Mouse (Mus musculus) c-Kit-positive CD71-positive TER-119-negative erythroid progenitor cells, embryonic 14.5 days (primary cell): ENCODE measurements around the gene Fbxo42.
"Not testable (repeated sequence)": the region's sequence is repeated elsewhere in the genome, so short reads cannot be mapped to it uniquely, and the experiment has no call there.

Experiments
- DNase-seq: peaks from one replicate; pipeline ENCODE4 v3.0.0-alpha.2; 2013; ENCODE audit warnings: low read depth

Fbxo42 gene

DNA sequence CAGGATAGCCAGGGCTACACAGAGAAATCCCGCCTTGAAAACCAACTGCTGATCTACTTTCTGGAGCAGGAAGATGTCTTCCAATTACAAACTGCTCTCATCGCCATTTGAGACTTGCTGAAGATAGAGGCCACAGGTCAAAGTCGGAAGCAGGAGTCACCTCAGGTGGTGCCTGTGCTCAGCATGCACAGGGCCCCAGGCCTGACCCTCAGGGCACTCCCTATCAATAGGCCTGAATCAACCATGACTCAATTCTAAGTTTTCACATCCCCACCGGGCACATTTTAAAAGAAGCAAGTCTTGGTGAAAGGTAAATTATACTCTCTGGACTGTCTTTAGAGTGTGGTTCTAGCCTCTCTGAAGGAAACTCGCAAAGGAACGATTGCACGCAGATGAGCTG is 11.6 kb upstream of the Fbxo42 start:
- no peak for DNase-seq

DNA sequence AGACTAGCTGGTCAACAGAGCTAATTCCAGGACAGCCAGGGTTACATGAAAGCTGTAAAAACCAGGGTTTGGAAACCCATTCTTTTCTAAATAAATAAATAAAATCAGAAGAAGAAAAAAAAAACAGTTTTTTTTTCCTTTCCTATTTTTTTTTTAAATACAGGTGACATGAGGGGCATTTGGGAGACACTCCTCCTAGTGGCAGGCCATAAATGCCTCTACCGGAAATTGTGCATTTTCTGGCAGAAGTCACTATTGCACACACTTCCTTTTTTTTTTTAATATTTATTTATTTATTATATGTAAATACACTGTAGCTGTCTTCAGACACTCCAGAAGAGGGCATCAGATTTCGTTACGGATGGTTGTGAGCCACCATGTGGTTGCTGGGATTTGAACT is 10.0 kb upstream of the Fbxo42 start:
- DNase-seq: not testable (repeated sequence)

DNA sequence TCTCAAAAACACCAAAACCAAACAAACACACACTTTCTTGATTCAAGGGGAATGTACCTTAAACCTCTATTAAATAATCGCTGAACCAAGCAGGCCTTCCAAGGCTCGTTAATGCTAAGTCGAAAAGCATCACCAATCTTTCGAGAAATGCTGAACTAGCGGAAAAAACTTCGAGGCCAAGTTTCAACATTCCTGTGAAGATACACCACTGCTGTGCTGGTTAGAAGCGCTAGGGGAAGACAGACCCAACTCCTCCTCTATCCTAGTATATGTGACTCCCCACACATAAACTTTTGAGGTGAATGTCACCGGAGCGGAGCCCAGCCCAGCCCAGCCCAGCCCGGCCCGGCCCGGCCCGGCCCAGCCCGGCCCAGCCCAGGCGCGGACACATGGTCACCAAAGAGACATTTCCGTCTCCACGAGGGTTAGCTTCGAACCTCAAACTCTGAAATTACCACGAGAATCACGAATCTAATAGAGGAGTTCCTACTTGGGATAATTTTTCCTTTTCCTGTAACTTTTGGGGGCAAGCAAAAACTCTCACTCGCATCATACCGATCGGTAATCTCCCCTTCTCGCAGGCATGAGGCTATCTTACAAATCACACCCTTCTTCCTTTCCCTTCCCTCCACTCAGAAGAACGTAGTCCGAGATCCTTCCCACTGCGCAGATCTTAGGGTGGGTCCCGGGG is 9.1 kb upstream of the Fbxo42 start:
- DNase-seq: peak; percentile 49

DNA sequence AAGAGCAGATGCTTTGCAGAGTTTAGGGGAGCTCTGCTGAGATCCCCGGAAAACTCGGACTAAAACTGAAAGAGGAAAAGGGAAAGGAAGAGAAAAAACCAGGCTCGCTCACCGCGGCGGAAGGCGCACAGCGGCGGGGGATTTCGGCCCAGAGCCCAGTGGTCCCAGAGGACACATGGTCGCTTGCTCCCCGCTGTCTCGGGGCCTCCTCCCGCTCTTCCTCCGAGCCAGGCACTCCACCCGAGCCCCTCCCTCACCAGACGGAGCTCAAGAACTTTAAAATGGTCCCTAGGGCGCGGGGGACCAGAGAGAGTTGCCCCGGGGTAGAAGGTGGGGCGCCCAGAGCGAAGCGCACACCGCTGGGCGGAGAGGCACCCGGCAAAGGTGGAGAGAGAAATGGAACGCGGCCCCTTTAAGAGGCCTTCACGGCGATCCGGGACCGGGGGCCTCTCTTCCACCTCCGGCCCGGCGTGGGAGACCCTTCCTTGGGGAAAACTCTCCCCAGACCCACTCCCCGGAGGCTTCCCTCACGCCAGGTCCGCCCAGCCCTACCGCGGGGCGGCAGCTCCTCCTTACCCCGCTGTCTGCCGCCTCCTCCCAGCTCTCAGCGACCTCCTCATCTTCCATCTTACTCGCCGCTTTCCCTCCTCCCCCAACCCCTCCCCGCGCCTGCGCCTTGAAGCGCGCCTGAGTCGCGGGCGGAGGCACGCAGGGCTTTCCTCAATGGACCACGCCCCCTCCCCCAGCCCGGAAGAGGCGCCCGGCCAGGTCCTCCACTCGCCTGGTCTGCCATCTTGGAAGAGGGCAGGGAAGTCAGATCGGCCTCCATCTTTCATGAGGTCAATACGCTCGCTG is 8.4 kb upstream of the Fbxo42 start, which contains the start of gene Szrd1:
Gene Szrd1 (minus strand): TSS at position 660 of the 855 bp plus-strand sequence.
- DNase-seq: peak; percentile 99

DNA sequence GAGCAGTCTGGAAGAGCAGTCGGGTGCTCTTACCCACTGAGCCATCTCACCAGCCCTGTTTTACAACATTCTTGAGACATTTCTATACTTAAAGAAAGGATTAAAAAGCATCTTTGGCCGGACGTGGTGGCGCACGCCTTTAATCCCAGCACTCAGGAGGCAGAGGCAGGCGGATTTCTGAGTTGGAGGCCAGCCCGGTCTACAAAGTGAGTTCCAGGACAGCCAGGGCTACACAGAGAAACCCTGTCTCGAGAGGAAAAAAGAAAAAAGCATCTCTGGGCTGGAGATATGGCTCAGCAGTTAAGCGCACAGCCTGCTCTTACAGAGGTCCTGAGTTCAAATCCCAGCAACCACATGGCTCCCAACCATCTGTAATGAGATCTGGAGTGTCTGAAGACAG is 7.4 kb upstream of the Fbxo42 start:
- DNase-seq: not testable (repeated sequence)

DNA sequence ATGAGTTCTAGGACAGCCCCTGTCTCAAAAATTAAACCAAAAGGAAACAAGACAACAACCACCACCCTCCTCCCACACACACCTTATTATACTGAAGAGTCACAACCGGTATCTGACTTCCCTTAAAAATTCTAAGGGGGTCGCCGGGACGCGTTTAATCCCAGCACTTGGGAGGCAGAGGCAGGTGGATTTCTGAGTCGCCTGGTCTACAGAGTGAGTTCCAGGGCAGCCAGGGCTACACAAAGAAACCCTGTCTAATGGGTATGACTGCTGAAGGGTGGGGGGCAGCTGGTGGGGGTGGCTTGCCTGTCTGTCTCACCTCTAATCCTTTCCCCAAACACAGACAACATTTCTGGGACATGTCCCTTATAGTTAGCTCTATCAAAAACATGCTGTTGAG is 6.7 kb upstream of the Fbxo42 start:
- DNase-seq: no peak

DNA sequence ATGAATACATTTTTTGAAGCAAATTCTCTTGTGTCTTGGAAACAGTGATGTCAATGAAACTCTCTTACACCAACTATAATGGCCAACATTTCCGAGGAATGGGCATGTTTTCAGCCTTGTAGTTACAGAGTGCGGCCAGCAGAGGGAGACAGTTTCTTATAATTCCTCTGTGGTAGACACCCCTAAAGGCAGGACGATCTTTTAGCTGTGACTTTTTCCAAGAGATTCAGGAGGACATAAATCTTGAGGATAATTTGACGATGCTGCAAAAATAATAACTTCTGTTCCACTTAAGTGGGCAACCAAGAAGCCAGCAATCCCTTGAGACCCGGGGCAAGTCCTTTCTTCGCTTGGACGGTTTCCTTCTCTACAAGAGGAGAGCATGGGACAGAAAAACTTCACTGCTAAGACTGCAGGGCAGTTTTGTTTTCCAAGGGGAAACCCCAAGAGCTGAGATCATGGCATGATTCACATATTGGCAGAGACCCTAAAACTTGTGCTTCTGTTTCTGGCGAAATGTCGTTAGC is 5.4 kb upstream of the Fbxo42 start:
- DNase-seq: peak; percentile 69

DNA sequence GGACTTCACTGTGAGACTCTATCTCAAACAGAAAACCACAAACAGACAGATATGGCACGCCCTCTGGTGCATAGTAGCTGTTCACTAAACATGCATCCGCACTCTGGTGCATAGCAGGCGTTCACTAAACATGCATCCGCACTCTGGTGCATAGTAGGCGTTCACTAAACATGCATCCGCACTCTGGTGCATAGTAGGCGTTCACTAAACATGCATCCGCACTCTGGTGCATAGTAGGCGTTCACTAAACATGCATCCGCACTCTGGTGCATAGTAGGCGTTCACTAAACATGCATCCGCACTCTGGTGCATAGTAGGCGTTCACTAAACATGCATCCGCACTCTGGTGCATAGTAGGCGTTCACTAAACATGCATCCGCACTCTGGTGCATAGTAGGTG is 2.6 kb upstream of the Fbxo42 start:
- DNase-seq: not testable (repeated sequence)

DNA sequence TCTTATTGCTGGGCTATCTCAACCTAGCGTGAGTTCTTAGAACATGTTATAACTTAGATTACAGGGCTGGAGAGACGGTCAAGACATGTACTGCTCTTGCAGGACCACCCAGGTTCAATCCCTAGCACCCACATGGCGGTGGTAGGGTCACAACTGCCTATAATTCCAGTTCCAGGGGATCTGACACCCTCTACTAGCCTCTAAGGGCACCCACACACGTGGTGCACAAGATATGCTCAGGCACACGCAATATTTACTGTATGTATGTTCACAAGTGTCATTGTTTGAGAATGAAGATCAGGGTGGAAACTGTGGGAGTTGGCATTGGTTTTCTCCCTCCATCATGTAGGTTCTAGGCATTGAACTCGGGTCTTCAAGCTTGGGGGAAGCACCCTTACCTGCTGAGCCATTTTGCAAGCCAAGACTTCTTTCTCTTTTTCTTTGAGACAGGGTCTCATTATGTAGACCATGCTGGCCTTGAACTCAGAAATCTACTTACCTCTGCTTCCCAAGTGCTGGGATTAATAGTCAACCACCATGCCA is 1.2 kb upstream of the Fbxo42 start:
- no peak for DNase-seq

DNA sequence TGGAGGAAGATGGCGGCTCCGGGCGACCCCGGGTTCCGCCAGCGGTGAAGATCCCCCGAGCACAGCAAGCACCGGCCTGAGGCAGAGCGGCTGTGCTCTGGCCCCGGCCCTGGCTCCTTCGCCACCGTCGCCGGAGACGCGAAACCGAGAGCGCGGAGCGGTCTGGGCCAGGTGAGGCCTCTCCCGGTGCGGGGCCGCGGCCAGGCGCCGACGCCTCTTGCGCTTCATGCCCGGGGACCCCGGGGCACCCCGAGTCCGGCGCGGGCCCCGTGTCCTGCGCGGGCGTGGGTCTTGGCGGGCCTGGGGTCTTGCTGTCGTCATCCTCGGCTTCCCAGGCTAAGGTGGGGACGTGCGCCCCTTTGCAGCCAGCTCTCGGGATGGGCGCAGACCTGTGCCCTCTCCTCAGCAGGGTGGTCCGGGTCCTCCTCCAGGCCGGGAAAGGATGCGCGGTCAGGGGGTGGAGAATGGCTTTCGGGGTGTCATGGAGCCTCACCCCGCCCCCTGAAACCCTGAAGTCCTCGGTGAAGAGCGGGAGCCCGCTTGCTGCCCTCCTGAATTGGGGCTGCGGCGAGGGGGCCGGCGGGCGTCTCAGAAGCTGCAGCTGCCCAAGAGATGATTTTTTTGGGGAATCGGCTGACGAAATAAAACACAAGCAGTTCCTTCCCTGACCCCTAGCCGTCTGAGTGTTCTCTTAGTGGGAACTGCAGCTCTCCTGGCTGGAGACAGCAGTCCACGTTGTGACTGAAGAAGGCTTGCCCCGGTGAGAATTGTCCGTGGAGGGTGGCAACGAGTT is 492 bp downstream of the Fbxo42 start:
- DNase-seq: peak; percentile 43

DNA sequence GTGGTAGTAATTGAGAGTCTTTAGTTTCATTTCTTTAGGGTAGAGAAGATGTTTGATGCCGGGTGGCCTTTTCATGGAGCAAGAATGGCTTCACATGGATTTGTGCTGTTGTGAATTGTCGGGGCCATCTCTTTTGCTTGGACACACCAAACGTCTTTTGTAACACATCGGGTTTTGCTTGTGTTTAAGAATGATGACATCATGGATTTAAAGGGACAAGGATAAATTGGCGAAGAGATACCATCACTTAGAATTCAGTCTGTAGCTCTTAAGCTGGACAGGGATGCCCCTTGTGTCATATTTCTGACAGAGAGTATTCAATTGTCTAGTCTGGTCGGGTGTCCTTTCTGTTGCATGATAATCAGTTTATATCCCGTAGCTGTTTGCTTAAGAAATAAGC is 1.4 kb downstream of the Fbxo42 start:
- no peak for DNase-seq

DNA sequence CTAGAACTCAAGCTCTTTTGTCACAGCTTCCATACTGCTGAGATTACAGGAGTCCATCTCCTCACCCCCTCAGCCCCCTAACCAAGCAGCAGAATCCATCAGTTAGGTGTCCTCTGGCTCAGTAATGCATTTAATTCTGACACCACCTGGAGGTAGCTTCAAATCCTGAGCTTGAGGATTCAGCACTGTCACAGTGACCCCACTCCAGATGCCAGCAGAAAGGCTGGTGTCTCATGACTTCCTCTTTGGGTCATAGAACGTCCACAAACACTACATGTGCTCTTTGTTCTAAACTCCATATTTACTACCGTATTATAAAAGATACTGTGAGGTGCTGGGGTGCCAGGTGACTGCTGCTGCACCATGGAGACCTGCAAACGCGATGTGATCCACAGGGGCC is 9.8 kb downstream of the Fbxo42 start:
- no peak for DNase-seq

DNA sequence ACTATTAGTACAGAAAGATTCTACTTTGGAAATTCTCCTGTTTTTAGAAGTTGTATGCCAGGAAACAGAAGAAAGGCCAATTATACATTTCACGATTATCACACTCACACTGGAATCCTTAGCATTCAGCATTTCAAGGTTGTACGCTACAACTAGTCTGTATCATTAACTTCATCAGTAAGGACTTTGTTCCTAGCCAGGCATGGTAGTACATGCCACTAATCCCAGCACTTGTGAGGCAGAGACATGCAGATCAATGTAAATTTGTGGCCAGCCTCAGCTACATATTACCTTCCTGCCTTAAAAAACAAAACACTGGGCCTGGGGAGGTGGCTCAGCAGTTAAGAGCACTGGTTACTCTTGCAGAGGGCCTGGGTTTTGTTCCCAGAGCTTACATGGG is 10.9 kb downstream of the Fbxo42 start:
- DNase-seq: no peak

DNA sequence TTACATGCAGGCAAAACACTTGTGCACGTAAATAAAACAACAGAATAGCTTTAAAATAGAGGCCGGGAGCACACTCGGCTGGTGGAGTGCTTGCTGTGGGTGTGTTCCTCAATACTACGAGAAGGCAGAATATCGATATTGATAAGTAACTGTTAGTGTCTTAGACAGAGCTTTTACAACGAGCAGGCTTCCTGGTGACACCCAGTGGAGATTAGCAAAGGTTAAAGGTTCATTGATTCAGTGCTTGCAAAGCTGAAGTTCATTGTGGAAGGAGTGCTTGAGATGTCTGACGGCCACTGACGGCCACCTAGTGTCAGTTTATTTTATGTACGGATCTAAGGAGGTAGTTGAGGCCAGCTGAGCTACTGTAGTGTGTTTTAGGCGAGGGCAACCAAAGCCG is 11.4 kb downstream of the Fbxo42 start:
- DNase-seq: no peak

DNA sequence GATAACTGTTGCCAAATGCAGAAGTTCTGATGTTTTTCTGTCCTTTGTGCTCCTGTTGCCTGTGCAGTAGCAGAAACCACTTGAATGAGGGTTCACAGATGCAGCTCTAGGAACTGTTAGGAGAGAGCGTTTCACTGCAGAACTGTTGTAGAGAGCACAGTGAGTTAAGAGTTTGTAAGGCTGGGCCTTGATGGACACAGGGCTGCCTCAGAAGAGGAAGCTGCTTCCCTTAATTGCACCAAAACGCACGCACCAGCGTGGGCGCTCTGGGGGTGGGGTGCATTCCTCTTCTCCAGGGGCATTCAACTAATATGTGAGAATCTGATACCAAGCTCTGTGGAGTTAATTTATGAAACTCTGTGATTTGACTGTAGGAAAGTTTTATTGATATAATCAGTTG is 12.0 kb downstream of the Fbxo42 start:
- no peak for DNase-seq

DNA sequence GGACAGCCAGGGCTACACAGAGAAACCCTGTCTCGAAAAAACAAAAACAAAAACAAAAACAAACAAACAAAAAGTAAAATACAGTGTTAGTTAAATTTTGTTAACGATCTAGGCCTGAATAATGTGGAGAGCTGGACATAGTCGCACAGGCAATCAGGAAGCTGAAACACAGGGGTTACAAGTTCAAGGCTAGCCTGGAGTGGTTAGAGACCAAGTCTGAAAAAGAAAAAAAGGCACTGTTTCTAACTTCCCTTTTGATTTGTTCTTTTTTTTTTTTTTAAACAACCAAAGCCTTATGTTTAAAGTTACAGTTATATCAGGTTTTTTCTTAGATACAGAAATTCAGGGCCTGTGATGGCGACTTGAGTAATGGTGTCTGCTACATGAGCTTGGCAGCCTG is 12.5 kb downstream of the Fbxo42 start:
- no peak for DNase-seq

DNA sequence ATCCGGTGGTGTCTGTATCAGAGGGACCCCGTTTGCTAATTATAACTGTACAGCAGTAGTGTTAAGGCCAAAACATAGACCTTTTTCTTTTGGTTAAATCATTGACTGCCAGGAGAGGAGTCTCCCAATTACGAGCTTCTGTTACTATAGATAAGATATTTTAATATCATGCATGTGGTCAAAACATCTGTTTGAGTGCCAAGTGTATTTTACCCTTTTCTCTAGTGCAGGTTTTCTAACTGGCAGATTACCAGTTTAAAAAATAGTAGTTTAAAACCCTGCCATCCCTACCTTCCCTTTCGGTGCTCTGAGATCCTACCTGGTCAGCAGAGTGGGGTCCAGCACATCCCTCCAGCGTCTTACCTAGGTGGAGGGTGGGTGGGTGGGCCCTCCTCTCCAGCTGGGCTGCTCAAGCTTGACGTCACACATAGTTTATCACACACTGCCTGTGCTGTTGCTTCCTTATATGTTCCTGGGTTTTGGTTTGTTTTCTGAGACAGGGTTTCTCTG is 14.0 kb downstream of the Fbxo42 start:
- DNase-seq: peak; percentile 52

DNA sequence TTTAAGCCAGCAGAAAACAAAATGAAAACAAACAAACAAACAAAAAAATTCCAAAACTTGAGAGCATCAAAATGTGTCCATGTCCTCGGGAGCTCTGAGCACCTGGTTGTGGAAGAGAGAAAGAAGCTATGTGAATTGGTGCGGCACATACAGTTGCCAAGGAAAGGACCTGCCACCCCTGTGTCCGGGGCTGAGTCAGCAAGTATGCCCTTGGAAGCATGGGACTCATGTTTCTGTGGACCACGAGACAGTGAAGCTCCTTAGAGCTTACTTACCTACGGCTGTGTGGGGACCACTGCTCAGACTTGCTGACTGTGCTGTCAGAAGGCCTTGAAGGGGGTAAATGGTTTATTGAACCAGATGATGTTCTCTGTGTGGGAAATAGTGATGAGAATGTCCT is 16.0 kb downstream of the Fbxo42 start:
- no peak for DNase-seq

DNA sequence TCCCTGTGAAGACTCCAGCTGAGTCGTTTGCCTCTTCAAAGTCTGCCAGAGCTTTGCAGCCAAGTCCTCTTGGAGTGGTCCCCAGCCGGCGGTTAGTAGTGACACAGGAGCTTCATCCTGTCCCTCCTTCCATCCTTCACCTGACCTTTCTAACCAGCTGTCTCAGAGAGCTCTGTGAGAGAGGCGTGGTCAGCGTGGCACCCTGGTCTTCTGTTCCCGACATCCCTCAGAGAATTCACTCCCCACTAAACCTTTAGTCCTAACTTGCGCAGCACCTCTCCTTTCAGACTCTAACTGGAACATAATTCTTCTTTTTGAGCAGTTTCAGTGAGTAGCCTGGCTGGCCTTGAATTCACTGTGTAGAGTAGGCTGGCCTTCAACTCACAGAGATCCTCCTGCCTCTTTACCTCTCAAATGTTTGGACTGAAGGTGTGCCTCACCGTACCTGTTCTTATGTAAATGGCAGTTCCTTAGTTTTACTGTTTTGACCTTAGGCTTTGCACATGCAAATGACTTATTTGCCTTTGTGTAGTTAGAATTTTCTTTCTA is 18.1 kb downstream of the Fbxo42 start:
- no peak for DNase-seq

DNA sequence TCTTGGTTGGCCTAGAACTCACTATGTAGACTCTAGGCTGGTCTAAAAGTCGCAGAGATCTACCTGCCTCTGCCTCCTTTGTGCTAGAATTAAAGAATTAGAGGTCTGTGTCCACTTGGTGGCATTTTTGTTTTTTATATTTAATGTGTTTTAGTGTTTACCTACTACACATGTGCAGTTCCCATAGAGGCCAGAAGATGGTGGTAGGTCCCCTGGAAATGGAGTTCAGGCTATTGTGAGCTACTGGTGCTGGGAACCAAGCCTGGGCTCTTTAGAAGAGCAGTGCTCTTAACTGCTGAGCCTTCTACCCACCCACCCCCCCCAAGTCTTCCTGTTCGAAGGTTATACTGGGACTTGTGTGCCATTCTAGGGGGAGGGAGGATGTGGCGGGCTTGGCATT is 19.4 kb downstream of the Fbxo42 start:
- DNase-seq: no peak

DNA sequence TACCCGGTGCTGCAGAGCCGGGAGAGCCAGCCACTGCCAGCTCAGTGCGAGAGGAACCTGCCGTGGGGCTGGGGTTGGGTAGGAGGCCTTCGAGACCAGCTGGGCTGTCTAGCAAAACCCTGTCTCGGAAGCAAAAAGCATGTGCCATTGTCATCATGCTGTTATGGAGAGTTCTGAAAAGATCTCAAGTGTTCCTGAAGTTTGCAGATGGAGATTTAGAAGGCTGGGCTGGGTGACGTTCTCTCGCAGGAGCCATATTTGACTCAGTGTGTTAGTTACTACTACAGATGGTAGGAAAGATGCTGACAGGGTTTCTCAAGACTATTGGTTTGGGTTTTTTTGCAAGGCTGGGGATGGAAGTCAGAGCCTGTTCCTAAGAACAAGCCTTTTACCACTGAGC is 24.4 kb downstream of the Fbxo42 start:
- DNase-seq: no peak

DNA sequence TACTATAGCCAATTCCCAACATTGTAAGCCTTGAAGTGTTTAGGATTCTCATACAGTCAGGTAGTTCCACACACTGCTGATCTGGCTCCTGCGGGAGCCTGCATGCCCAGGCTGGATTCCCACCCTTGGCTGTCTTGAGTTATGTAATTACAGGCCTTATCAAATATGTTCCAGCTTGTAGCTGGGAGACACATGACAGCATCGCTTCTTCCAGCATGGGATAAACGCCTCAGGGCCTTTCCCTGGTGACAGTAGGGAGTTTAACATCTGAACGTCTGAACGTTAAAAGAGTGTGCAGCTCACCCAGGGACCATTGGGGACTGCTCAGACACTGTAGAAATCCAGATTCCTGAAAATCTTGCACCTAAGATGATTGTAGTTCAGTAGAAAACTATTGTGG is 28.1 kb downstream of the Fbxo42 start:
- DNase-seq: no peak
